Mouse (Mus musculus): ENCODE results near the gene Ldlrad1.

Gene Ldlrad1

DNA sequence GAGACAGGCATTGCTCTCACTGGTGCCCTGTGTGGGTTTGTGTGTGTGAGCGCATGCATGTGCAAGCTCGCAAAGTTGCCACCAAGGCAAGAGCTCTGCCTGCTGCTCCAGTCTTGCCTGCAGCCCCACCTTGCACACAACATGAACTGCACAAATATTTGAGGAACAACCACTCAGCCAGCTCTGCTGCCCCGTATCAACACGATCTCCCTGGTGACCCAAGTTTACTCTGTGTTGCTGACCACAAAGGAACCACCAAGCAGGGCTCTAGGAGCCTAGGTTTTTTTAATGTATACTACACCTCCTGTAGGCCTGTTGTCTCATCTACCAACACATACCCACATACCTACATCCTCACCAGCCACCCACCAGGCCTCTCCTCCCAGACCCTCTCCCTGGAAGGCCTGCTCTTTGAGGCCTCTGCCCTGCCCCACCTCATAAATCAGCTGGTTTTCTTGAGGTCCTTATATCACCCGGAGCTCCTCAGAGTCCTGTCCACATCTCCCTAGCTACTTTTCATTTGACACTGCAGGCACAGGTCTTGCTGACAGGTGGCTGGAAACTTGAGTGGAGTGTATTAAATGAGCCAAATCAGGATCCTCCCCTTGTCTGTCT, 1.6 kb downstream of the Ldlrad1 start:
- in situ Hi-C loops (cut with MboI, MseI), result loop anchor here in 1 of 2 experiments (10.0 kb wide), 1 partner anchor 444 kb away; no protein-coding TSS in a partner anchor

DNA sequence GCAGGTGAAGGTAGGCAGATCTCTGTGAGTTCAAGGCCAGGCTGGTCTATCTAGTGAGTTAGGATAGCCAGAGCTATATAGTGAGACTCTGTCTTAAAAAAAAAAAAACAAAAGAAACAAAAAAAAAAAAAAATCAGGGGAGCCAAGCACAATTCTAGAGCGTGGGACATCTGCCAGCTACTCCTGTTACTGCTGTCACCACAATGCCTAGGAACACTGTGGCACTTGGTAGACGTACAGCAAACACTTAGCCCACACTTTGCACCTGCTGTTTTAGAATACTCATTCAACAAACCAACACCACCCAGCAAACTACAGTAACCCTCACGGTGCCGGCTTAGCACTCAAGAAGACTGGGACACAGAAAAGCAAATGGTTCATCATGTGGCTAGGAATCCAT, 2.5 kb downstream of the Ldlrad1 start:
- in situ Hi-C loops (cut with MboI, MseI), result loop anchor here in 1 of 2 experiments (10.0 kb wide), 1 partner anchor 443 kb away; no protein-coding TSS in a partner anchor

DNA sequence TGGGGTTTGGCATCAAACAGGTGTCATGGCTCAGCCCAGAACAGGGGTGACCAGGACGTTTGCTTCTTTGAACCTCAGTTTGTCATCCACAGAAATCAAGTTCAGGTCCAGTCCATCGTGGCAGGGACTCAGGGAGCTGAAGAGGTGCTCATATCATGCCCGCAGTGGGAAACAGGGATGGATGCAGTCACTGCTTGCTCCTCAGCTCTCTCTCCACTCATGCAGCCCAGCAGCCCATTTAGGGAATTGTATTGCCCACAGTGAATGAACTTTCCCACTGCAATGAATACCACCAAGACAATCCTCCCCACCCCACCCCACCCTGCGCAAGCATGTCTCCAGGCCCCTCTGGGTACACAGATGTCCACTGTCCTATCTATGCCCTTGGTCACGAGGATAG, 3.0 kb downstream of the Ldlrad1 start:
- in situ Hi-C loops (cut with MboI, MseI), result loop anchor here in 1 of 2 experiments (10.0 kb wide), 1 partner anchor 443 kb away; no protein-coding TSS in a partner anchor

DNA sequence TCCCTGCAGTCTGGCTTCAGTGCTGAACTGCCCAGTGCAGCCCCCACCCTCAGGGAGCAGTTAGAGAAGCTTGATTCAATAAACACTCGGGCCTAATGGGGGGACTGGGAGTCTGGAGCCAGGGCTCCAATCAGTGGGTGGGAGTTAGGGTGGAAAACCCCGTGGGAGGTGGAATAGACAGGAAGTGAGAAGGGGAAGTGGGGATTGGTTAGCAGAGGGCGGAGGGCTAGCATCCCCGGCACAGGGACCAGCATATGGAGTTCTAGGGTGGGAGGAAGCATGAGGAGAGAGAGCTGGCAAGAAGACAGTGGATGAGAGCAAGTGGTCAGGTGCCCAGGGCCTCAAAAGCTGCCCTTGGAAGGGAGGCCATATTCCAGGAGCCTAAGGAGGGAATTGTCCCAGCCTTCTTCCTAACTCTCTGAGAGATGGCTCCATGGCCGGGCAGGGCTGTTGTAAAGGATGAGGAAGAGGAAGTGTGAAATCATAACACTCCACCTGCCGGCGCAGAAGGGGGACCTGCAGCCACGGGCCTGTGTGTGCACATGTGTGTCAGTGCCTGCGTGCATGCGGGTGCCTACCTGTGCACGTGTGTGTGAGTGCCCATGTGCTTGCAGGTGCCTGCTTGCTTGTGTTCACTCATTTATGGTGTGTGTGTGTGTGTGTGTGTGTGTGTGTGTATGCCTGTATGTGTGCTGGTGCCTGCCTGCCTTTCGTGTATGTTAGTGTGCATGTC, 4.5 kb downstream of the Ldlrad1 start:
- in situ Hi-C loops (cut with MboI, MseI), result loop anchor here in 1 of 2 experiments (10.0 kb wide), 1 partner anchor 441 kb away; no protein-coding TSS in a partner anchor

DNA sequence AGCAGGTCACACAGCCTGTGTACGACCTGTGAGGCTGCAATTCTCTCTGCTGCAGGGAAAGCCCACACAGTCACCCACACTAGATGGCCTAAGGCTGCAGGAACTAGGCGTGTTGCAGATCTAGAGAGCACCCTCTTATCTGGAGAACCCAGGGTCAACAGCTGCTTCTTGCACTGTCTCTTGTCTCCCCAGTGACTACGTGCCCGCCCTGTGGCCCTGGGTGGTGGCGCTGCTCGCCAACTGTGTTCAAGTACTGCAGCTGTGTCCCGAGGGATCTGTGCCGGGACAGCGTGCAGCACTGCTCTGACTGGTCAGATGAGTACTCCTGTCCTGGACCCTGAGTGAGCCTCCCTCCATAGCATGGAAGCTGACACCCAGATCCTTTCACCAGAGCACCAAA, 8.6 kb downstream of the Ldlrad1 start:
- in situ Hi-C loops (cut with MboI, MseI), result loop anchor here in 1 of 2 experiments (10.0 kb wide), 1 partner anchor 437 kb away; no protein-coding TSS in a partner anchor

DNA sequence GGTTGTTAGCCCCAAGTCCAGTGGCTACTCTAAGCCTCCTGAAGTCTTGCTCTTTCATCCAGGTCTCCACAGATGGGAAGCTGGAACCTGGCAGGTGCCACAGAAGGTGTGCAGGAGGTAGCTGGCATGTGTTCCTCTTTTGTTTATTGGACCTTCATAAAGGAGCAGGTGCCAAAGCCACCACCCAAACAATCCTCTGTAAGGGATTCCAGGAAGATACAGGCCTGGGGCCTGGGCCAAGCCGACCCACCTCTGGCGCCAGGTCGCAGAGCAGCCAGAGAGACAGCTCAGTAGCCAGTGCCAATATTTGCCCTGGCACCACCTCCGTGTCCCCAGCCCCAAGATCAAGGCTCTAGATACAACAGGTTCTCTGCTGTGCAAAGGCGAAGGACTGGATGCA, 12.5 kb downstream of the Ldlrad1 start:
- in situ Hi-C loops (cut with MboI, MseI), result no loop called here

DNA sequence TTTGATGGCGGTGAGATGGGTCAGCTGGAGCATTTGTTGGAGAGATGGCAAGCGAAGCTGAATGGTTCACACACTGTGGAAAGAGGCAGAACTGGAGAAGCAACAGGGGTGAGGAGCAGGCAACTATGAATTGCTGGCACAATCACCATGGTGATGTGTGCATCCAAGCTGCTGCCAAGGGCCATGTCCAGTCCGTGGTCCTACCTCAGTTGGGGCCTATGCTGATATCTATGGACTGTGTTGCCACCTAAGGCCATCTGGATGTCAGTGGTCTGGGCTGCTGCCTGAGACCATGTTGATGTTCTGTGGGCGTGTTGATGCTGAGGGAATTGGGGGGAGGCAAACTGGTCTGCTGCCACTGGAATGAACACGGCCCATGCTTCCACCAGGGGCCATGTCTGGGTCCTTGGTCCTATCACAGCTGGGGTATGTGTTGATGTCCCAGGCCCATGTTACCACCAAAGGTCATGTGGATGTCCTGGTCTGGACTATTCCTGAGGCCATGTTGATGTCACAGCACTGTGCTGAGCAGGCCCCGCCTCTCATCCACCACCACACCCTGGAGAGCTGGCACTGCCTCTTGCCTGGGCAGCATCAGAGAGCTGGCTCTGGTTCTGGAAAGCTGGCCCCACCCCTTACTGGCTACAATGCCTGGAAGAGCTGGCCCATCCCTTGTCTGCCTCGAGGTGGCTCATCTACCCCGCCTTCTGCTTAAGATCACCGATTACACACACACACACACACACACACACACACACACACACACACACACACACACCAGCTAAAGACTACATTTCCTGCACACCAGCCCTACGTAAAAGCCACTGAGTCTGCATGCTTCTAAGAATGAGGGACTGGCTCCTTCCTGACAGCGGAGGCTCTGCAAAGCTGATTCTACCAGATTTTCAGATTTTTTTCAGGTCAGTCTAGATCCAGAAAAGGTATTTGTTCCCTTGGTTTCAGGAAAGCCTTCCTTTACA, 14.5 kb downstream of the Ldlrad1 start:
- in situ Hi-C loops (cut with MboI, MseI), result no loop called here

DNA sequence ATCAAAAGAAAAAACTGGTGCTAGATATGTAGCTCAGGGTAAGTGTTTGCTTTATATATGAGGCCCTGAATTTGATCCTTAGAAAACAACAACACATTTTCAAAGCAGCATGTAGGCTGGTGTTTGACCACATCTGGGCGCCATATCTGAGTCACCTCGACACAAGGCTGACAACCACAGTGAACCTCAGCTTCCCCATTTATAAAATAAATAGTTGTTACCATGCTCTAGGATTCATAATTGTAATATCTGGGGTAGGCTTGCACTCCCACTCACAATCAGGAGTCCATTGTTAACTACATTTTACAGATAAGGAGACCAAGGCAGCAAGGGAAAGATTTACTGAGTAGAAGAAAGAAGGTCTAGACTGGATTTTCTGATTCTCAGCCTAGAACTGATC, 17.3 kb downstream of the Ldlrad1 start:
- in situ Hi-C loops (cut with MboI, MseI), result no loop called here

DNA sequence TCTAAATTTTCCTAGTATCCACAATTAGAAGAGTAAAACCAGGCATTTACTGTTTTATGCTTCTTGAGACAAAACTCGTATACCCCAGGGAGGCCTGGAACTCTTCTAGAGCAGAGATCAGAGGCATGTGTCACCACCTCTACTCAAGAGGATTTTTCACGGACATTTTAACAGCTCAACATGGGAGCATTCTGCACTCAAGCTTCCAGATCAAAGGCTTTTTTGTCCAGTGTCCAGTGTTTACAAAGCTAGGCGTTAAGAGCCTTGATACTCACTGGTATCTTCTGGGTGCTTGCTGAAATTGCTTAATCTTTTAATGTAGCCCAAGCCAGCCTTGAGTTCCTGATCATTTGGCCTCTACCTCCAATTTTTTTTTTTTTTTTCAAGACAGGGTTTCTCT, 23.2 kb downstream of the Ldlrad1 start:
- in situ Hi-C loops (cut with MboI, MseI), result no loop called here

DNA sequence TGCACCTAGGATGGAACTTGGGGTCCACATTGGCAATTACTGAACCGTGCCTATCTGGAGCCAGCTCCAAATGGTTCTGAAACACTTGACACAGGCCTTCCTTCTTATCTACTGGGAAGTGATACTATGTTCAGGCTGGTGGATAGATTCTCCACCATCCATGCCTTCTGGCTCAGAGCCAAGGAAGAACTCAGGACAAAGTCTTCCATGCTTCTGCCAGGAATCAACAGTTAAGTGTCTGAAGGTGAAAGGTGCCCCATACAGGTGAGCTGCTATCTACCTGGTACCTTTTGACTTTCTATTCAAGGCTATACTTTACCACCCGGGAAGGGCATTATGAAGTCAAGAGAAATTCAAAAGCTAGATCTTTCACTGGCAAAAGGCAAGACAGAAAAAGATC, 29.3 kb downstream of the Ldlrad1 start:
- in situ Hi-C loops (cut with MboI, MseI), result no loop called here

DNA sequence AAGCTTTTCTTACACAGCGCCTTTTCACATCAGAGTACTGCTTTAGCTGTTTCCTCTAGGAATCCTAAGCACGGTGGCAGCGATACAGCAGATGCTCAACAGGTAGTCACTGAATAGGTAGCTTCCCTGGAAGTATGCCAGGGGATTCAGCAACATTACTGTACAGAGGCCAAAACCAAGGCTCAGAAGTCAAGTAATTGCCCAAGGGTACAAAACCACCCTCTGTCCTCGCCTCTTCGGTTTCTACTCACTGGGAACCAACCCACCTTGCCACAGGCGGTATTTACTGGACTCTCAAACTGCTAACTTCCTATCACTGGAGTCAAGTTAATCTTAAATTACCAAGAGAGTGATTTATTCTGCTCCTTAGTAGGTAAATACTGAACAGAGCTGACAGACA, 31.2 kb downstream of the Ldlrad1 start:
- in situ Hi-C loops (cut with MboI, MseI), result loop anchor here in 1 of 2 experiments (5.0 kb wide), 1 partner anchor 112 kb away; no protein-coding TSS in a partner anchor

DNA sequence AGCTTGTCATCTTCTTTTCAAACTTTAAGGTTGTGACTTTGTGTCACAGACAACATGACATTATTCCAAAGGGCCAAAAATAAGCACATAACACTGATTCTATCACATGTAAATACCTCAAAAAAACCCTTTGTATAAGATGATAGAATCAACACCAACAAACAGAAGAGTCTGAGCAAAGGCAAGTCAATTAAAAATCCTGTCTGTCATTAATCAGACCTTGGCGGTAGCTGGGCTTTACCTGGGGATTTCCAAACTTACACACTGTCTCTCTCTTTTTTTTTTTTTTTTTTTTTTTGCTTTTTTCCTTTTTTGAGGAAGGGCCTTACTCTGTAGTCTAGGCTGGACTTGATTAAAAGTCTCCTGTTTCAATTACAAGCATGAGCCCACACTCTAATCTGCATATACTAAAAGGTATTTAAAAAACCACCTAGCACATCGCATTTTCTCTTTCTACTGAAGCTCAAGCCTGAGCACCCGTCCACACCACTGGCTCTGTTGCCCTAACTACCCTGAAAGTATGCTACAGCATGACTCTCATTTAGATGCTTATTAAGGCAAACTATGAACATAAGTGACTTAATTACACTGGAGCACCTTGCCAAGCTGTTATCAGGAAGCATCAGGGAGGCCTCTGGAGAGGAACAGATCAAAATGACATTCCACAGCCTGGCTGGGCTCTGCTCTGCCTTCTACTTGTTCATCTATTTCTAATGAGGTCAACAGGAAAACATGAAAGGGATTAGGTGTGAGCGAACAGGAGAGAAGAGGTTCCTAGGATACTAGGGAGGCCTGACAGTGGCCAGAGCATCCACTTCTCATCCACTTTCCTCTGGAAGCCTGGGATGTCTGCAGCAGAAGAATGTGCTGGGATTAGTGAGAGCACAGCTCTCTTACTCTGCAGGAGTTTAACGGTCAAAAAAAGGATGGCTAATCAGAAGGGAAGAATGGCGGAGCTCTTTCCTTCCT, 34.7 kb downstream of the Ldlrad1 start:
- in situ Hi-C loops (cut with MboI, MseI), result loop anchor here in 1 of 2 experiments (5.0 kb wide), 1 partner anchor 109 kb away; no protein-coding TSS in a partner anchor

GRCm38 (mm10) chr4:107245368-107245767, 36.4 kb downstream of the Ldlrad1 start:
- in situ Hi-C loops (cut with MboI, MseI), result no loop called here

- in situ Hi-C loops (cut with MboI, MseI), result no loop called here
These were observed 37.1 kb downstream of the Ldlrad1 start for GRCm38 (mm10) chr4:107246040-107246439.

- in situ Hi-C loops (cut with MboI, MseI), result no loop called here
These were observed 38.1 kb downstream of the Ldlrad1 start for GRCm38 (mm10) chr4:107247110-107247509.

DNA sequence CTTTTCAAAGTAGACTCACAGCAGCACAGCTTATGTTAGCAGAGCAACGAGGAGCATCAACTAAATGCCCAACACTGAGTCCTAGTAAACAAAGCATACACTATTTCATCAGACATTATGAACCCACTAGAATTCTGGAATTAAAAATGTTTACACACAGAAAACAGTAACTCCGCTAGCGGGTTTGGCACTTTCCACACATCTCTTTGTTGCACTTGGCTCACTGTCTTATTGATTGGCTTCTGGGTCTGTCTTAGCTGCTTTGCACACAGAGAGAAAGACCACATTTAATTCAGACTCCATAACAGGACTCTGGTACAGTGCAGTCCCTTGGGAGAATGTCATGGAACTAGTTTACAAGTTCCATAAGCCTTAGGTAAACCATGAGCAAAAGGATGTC, 39.1 kb downstream of the Ldlrad1 start:
- in situ Hi-C loops (cut with MboI, MseI), result no loop called here

DNA sequence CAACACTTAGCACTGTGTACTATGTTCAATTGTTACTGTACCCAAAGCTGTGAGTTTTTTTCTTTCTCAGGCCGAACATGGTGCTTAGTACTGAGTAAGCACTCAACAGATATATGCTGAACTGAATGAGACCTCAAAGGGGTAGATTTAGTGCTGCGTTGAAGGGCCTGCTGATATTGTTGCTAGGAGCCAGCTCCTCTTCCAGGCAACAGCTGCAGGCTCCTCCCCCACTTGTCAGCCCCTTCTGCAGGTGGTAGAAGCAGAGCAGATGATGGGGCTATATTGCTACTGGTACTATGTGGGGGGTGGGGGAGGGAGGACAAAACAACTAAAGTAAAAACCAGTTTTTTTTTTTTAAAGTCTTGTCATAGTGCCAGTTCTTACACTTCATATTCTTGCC, 40.5 kb downstream of the Ldlrad1 start:
- in situ Hi-C loops (cut with MboI, MseI), result no loop called here

GRCm38 (mm10) chr4:107250494-107250893, 41.5 kb downstream of the Ldlrad1 start:
- in situ Hi-C loops (cut with MboI, MseI), result no loop called here

DNA sequence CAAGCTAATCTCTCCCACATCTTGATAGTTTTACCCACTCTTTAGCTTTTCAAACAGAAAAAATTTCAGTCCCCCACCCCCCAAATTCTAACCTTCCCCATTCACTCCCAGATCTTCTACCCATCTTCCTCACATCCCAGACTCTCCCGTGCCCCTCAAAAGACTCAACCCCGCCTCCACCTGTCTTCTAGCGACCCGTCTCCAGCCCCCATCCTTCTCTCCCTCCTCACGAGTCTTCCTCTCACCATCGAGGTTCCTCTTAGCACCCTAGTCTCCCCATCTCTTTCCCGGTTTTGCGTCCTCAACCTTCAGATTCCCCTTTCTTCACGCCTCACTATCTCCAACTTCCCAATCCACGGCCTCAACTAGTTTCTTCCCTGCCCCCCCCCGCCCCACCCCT, 43.5 kb downstream of the Ldlrad1 start:
- in situ Hi-C loops (cut with MboI, MseI), result no loop called here
